Mouse (Mus musculus) bone marrow, adult 2 months (tissue): Measurements from ENCODE around the gene Oprl1. TPM values are rescaled to one million over a fixed set of nuclear protein-coding genes. Genes with fewer than 3 reads are reported as not detected.

Experiments used
- H3K27ac ChIP-seq: fragments of 200-500 bp; 2 replicates; pipeline ENCODE4 v1.5.1; 2012; ENCODE audit warnings: low read depth, mild to moderate bottlenecking, control low read depth, inconsistent platforms, low read length; ENCODE audit not compliant: control insufficient read depth, poor library complexity, insufficient read depth
- H3K4me1 ChIP-seq: fragments of 200-500 bp; 2 replicates; pipeline ENCODE4 v1.6.1; 2011; ENCODE audit warnings: low read length; ENCODE audit not compliant: control insufficient read depth, insufficient read depth
- H3K4me3 ChIP-seq: fragments of 200-500 bp; replicated peaks from 2 replicates; pipeline ENCODE3; 2011; ENCODE audit warnings: mild to moderate bottlenecking, low read depth, low read length, control low read depth; ENCODE audit not compliant: control insufficient read depth
- CTCF ChIP-seq: fragments of 200-500 bp; IDR thresholded peaks from 2 replicates; pipeline ENCODE4 v1.5.1; 2011; ENCODE audit warnings: low read length, control low read depth; ENCODE audit not compliant: control insufficient read depth, insufficient read depth
- POLR2A ChIP-seq: fragments of 200-500 bp; IDR thresholded peaks from 2 replicates; pipeline ENCODE4 v1.6.1; 2011; ENCODE audit warnings: low read depth, mild to moderate bottlenecking, control low read depth, low read length, borderline replicate concordance; ENCODE audit not compliant: control insufficient read depth
- WGBS: fragments of 180-500 bp; shearing (Covaris S2); methylation state at CpG from one replicate; pipeline ENCODE4 v1.1.7; 2018; 5-methylcytosine and 5-hydroxymethylcytosine counted together
- polyA plus RNA-seq: library from polyadenylated mRNA; stranded (reverse); fragments of >200 nt; gene quantifications from 2 replicates; pipeline ENCODE4 v1.2.4, GENCODE M21; 2011; ENCODE audit warnings: low replicate concordance; ENCODE audit not compliant: missing spikeins, insufficient read depth, insufficient read length

Gene Oprl1
- polyA plus RNA-seq, 1 experiment, result not detected

DNA sequence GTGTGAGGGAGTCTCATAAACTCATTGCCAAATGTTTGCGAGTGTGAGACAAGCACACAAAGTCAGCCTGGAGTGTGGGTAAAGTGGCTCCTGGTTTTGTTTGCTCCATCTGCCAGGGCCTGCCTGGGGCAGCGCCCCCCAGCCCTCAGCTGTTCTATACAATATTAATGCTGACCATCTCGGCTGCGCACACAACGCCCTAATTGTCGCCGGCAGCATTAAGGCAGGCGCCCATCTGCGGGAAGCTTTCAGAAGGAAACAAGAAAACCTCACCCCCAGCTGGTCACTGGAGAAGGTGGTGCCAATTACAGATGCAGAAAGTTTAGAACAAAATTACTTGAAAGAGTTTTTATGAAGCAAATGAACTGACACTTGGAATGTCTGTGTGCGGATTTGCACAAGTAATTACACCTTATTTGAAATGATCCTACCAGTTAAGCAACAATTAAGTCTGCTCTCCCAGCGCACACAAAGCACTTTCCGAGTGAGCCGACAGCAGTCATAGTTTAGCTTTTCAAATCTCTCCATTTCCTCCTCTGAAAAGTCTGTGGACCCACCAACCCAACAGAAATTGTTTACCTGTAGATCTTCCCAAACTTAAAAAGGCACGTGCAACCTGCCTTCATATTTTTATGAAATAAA, 49.2 kb downstream of the Oprl1 start:
- no peak for TF ChIP-seq POLR2A
- TF ChIP-seq CTCF, result no peak
- Histone ChIP-seq H3K27ac (no peak overlapping the region), H3K4me3 (no peak overlapping the region), H3K4me1 (no peaks in the 10 kb centered on the region)
- WGBS, result 43% methylated on average over 14 of the region's 14 CpGs

GRCm38 (mm10) chr2:181764600-181764999, 49.8 kb downstream of the Oprl1 start:
- 7% methylated on average over 10 of the region's 10 CpGs for WGBS
- no peaks in the 10 kb centered on the region for H3K4me1 ChIP-seq
- H3K4me3 ChIP-seq, result no peak overlapping the region
- H3K27ac ChIP-seq, result no peak overlapping the region
- TF ChIP-seq POLR2A, result no peak
- TF ChIP-seq CTCF, result no peak

GRCm38 (mm10) chr2:181765251-181765650, 50.4 kb downstream of the Oprl1 start:
- TF ChIP-seq POLR2A (no peak), CTCF (no peak)
- 71% methylated on average over 4 of the region's 4 CpGs for WGBS
- no peak overlapping the region for H3K4me3 ChIP-seq
- no peak overlapping the region for H3K27ac ChIP-seq
- H3K4me1 ChIP-seq, result no peaks in the 10 kb centered on the region

GRCm38 (mm10) chr2:181766672-181767557, 52.1 kb downstream of the Oprl1 start:
- 60% methylated on average over 14 of the region's 14 CpGs for WGBS
- Histone ChIP-seq H3K4me3 (no peak overlapping the region), H3K4me1 (no peaks in the 10 kb centered on the region), H3K27ac (no peak overlapping the region)
- TF ChIP-seq POLR2A, result no peak
- no peak for TF ChIP-seq CTCF

DNA sequence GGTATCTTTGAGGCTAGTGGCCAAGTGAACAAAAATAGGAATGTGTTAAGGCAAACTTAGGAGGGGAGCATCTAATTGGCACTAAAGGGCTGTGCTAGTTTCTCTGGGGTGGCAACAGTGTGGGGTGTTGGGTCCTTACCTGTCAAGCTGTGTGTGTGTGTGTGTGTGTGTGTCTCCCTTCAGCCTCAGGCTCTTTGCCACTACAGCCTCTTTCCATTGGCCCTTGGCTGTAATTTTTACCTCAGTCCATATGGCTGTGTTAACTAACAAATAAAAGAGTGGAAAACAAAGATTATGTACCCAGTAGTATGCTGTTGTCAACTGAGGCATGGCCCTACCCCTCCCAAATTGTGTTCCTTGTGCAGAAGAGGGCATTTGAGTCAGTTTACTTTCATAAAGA, 53.6 kb downstream of the Oprl1 start:
- no peak overlapping the region for H3K4me3 ChIP-seq
- no peak overlapping the region for H3K27ac ChIP-seq
- no peaks in the 10 kb centered on the region for H3K4me1 ChIP-seq
- no peak for TF ChIP-seq POLR2A

DNA sequence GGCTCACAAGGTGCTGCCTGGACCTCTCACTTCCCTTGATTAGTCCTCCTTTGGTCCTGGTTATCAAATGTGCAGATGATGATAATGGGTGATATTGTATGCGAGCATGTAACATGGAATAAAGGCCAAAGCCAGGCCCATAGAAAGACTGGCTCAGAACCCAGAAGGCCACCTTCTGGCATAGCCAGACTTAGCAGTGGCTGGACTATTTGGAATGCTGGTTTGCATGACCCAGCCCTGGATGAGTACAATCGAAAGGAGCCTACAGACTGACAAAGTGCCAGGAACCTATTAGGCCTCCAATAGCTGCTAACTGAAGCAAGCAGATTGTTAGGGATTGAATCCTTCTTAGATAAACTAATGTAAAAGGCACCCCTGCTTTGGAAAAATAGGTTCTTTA, 54.6 kb downstream of the Oprl1 start:
- TF ChIP-seq POLR2A (no peak), CTCF (no peak)
- H3K4me1 ChIP-seq, result no peaks in the 10 kb centered on the region
- 67% methylated on average over 2 of the region's 2 CpGs for WGBS
- H3K4me3 ChIP-seq, result no peak overlapping the region
- no peak overlapping the region for H3K27ac ChIP-seq

Other genes with a start within 250 kb of the Oprl1 start
- not detected in 2 replicates for gene Abhd16b, start 221.8 kb upstream of the Oprl1 start, polyA plus RNA-seq
- 27.0 and 32.9 TPM in 2 replicates for gene Tpd52l2, start 217.9 kb upstream of the Oprl1 start, polyA plus RNA-seq
- gene Dnajc5, start 194.5 kb upstream of the Oprl1 start, polyA plus RNA-seq, result 24.4 and 43.8 TPM in 2 replicates
- gene Uckl1, start 130.1 kb upstream of the Oprl1 start, polyA plus RNA-seq, result 36.5 and 129 TPM in 2 replicates
- 15.7 and 27.7 TPM in 2 replicates for gene Prpf6, start 123.1 kb upstream of the Oprl1 start, polyA plus RNA-seq
- 12.6 and 31.9 TPM in 2 replicates for gene Zfp512b, start 122.2 kb upstream of the Oprl1 start, polyA plus RNA-seq
- 0.75 and 6.5 TPM in 2 replicates for gene Samd10, start 115.8 kb upstream of the Oprl1 start, polyA plus RNA-seq
- gene Gm29797, start 58.0 kb upstream of the Oprl1 start, polyA plus RNA-seq, result not detected in 2 replicates
- gene Sox18, start 43.4 kb upstream of the Oprl1 start, polyA plus RNA-seq, result 7.4 and 7.5 TPM in 2 replicates
- gene Tcea2, start 34.7 kb upstream of the Oprl1 start, polyA plus RNA-seq, result 20.0 and 20.3 TPM in 2 replicates
- gene Rgs19, start 21.0 kb upstream of the Oprl1 start, polyA plus RNA-seq, result 57.1 and 170 TPM in 2 replicates
- not detected in 2 replicates for gene Lkaaear1, start 16.6 kb upstream of the Oprl1 start, polyA plus RNA-seq
- gene Myt1, start 48.3 kb downstream of the Oprl1 start, polyA plus RNA-seq, result not detected in 2 replicates
- gene Pcmtd2, start 122.8 kb downstream of the Oprl1 start, polyA plus RNA-seq, result 9.9 and 11.2 TPM in 2 replicates
- 10.4 and 11.9 TPM in 2 replicates for gene Polr3k, start 149.3 kb downstream of the Oprl1 start, polyA plus RNA-seq